Comparison of ENCODE assay signal across 8 mouse cellular contexts in genomic region chr9:55208790-55209481, GRCm38 (mm10). TPM values are rescaled to one million over a fixed set of nuclear protein-coding genes. Genes with fewer than 3 reads are reported as not detected.
DNase-seq lines count a peak whose midpoint lies in the region; ATAC-seq and TF ChIP-seq lines count a peak whose summit lies in the region.

TSS of gene Fbxo22 (plus strand) at chr9:55208925.

- TF ChIP-seq POLR2A in cortical plate, adult 2 months (IDR thresholded peaks at IDR 0.05; ENCODE audit: extremely low read depth, insufficient read depth, low read length), result peak; percentile 82

- H3K4me1 ChIP-seq in cortical plate, adult 2 months (ENCODE audit: control insufficient read depth, insufficient read depth, low read length), result peaks cover 4% of the 10 kb centered on the region; the same call in 1 of the 2 replicates
- peaks cover 10% of the 10 kb centered on the region for H3K4me1 ChIP-seq in hindbrain, postnatal 0 days (ENCODE audit: insufficient read depth, low read length)
- peaks cover 38% of the 10 kb centered on the region for H3K4me1 ChIP-seq in megakaryocyte, embryonic 14.5 days

- H3K27ac ChIP-seq in cortical plate, adult 2 months (ENCODE audit: insufficient read depth, low read length), result peak within 1 kb of the TSS; percentile 36; the same call in 1 of the 2 replicates
- peak within 1 kb of the TSS; percentile 82 for H3K27ac ChIP-seq in hindbrain, postnatal 0 days

- peak within 1 kb of the TSS; percentile 89 for H3K9ac ChIP-seq in hindbrain, postnatal 0 days (replicated peaks; ENCODE audit: low read length)

- TF ChIP-seq CTCF in cortical plate, adult 2 months (IDR thresholded peaks at IDR 0.05; ENCODE audit: extremely low read depth, insufficient read depth, low read length), result no peak
- TF ChIP-seq CTCF in hindbrain, postnatal 0 days (IDR thresholded peaks at IDR 0.05; ENCODE audit: low read depth), result peak; percentile 38

- H3K36me3 ChIP-seq in hindbrain, postnatal 0 days (ENCODE audit: insufficient read depth, low read length), result peaks cover 8% of the 10 kb centered on the region; the same call in 1 of the 2 replicates
- H3K36me3 ChIP-seq in megakaryocyte, embryonic 14.5 days (replicated peaks; ENCODE audit: low read length), result peaks cover 55% of the 10 kb centered on the region

- H3K9me3 ChIP-seq in hindbrain, postnatal 0 days (ENCODE audit: low read length), result no peaks in the 10 kb centered on the region
- peaks cover 2% of the 10 kb centered on the region; the same call in 1 of the 2 replicates for H3K9me3 ChIP-seq in megakaryocyte, embryonic 14.5 days

- ATAC-seq in hindbrain, postnatal 0 days, result peak; percentile 99

- DNase-seq in adrenal gland, adult (ENCODE audit: inconsistent age in 2 of 2, low spot score in 1 of 2), result peak; percentile 89 to 96
- peak; percentile 73 to 75 for DNase-seq in gastrocnemius, adult 8-10 months (ENCODE audit: low spot score in 2 of 2)
- peak; percentile 94 for DNase-seq in hindbrain, postnatal 0 days (ENCODE audit: low spot score)
- DNase-seq in left cerebral cortex, adult 8-10 months (ENCODE audit: low spot score in 2 of 2), result peak; percentile 67 to 80
- peak; percentile 80 to 82 for DNase-seq in right cerebral cortex, adult 2 months (ENCODE audit: low spot score in 2 of 2)
- DNase-seq in urinary bladder, postnatal 10 days (ENCODE audit: low spot score), result peak; percentile 30

- no peaks in the 10 kb centered on the region for H3K27me3 ChIP-seq in hindbrain, postnatal 0 days (ENCODE audit: insufficient read depth, low read length)
- no peaks in the 10 kb centered on the region for H3K27me3 ChIP-seq in megakaryocyte, embryonic 14.5 days (replicated peaks)

- peak within 1 kb of the TSS; percentile 94 for H3K4me3 ChIP-seq in cortical plate, adult 2 months (ENCODE audit: insufficient read depth, low read length)
- H3K4me3 ChIP-seq in hindbrain, postnatal 0 days (ENCODE audit: low read length), result peak within 1 kb of the TSS; percentile 91
- H3K4me3 ChIP-seq in megakaryocyte, embryonic 14.5 days (replicated peaks), result peak within 1 kb of the TSS; percentile 98

- H3K4me2 ChIP-seq in hindbrain, postnatal 0 days (ENCODE audit: low read depth, low read length), result peak within 1 kb of the TSS; percentile 82

- under 1% methylated on average over 65 of the region's 65 CpGs for WGBS in hindbrain, postnatal 0 days

RNA-seq across cellular contexts. Expression of gene Fbxo22, which starts in this region (rescaled TPM):
- polyA plus RNA-seq in cortical plate, adult 2 months (2012; rRNA removed), result 33.1 and 34.8 TPM in 2 replicates
- total RNA-seq in gastrocnemius, adult 8-10 months (2022), result 10 to 100 TPM; 18.1 to 22.2 (median 19.9) TPM
- total RNA-seq in hindbrain, postnatal 0 days (2014; rRNA removed), result 55.2 and 58.3 TPM in 2 replicates
- polyA plus RNA-seq in hindbrain, postnatal 0 days (2015; fragmentation: Nextera tagmentation; extraction: Ambion mirVana), result 69.5 and 70.0 TPM in 2 replicates
- 10 to 100 TPM; 39.9 to 43.1 (median 41.3) TPM for total RNA-seq in left cerebral cortex, adult 8-10 months (2022)
- 4.3 and 9.3 TPM in 2 replicates for polyA plus RNA-seq in megakaryocyte, embryonic 14.5 days (2012; ENCODE audit: insufficient read depth, low replicate concordance)

Comparison
In these comparisons a context has a peak if more than half of its experiments do, and no peak if none do; other contexts are left out.
1. Peak in every context shown above with its lines: DNase-seq, ATAC-seq, H3K4me3 ChIP-seq and H3K27ac ChIP-seq.
2. DNase-seq: peak in every context shown above with its lines; median percentile 94 in hindbrain, postnatal 0 days; 92 in adrenal gland, adult; 81 in right cerebral cortex, adult 2 months; 74 in gastrocnemius, adult 8-10 months; 74 in left cerebral cortex, adult 8-10 months; 30 in urinary bladder, postnatal 10 days.